Mouse (Mus musculus): ENCODE measurements around the gene Tbcc.

GRCm38 (mm10) chr17:46932961-46933360 is 42.5 kb downstream of the Tbcc start:
- TF ChIP-seq GATA1 (IDR thresholded peaks at IDR 0.05; ENCODE audit: borderline replicate concordance, low read length), result no peak
- TF ChIP-seq POLR2AphosphoS5 (IDR thresholded peaks at IDR 0.05; ENCODE audit: insufficient replicate concordance, low read depth, low read length), result no peak
- no peak for TF ChIP-seq CTCF (IDR thresholded peaks at IDR 0.05; ENCODE audit: low read depth, low read length)
